Mouse (Mus musculus) forebrain, postnatal 0 days (tissue): Measurements from ENCODE around the gene Vsig2. TPM values are rescaled to one million over a fixed set of nuclear protein-coding genes. Genes with fewer than 3 reads are reported as not detected.

ENCODE experiments used
- ATAC-seq: fragments of 200-750 bp; cut with Nextera tagmentation; 2 replicates; pipeline ENCODE4 v1.8.0; 2017; ENCODE audit warnings: mild to moderate bottlenecking, moderate library complexity
- DNase-seq: peaks from one replicate; pipeline ENCODE4 v3.0.0-alpha.2; 2015
- H3K27ac ChIP-seq: fragments of 300-500 bp; sonication (generic); 2 replicates; pipeline ENCODE4 v1.5.1; 2014; ENCODE audit warnings: low read depth, mild to moderate bottlenecking, antibody characterized with exemption, low read length, moderate library complexity, mixed read lengths
- H3K27me3 ChIP-seq: fragments of 300-500 bp; sonication (generic); 2 replicates; pipeline ENCODE4 v1.6.1; 2014; ENCODE audit warnings: mild to moderate bottlenecking, low read length, mixed read lengths; ENCODE audit not compliant: insufficient read depth
- H3K36me3 ChIP-seq: fragments of 300-500 bp; sonication (generic); 2 replicates; pipeline ENCODE4 v1.6.1; 2014; ENCODE audit warnings: mild to moderate bottlenecking, moderate library complexity; ENCODE audit not compliant: insufficient read depth
- H3K4me1 ChIP-seq: fragments of 300-500 bp; sonication (generic); 2 replicates; pipeline ENCODE4 v1.6.1; 2014; ENCODE audit warnings: antibody characterized with exemption; ENCODE audit not compliant: insufficient read depth
- H3K4me2 ChIP-seq: fragments of 300-500 bp; sonication (generic); 2 replicates; pipeline ENCODE4 v1.6.1; 2014; ENCODE audit warnings: low read depth, mild to moderate bottlenecking, moderate library complexity
- H3K4me3 ChIP-seq: fragments of 300-500 bp; sonication (generic); 2 replicates; pipeline ENCODE4 v1.5.1; 2014; ENCODE audit warnings: low read depth, low read length, mixed read lengths
- H3K9ac ChIP-seq: fragments of 300-500 bp; sonication (generic); 2 replicates; pipeline ENCODE4 v1.6.1; 2014; ENCODE audit warnings: mild to moderate bottlenecking
- H3K9me3 ChIP-seq: fragments of 300-500 bp; sonication (generic); 2 replicates; pipeline ENCODE4 v1.6.1; 2016; ENCODE audit warnings: low read length
- CTCF ChIP-seq: sonication (generic); IDR thresholded peaks from 2 replicates; pipeline ENCODE4 v1.5.1; 2016; ENCODE audit warnings: antibody characterized with exemption, control low read depth, low read depth
- WGBS: fragments of 180-500 bp; shearing (Covaris S2); extraction: QIAGEN DNeasy Blood & Tissue Kit; methylation state at CpG from one replicate; pipeline ENCODE4 v1.1.7; 2014; 5-methylcytosine and 5-hydroxymethylcytosine counted together
- polyA plus RNA-seq: library from polyadenylated mRNA; unstranded; fragments of >200 nt; fragmentation: Nextera tagmentation; extraction: Ambion mirVana; gene quantifications from 2 replicates; pipeline ENCODE4 v1.2.1, GENCODE M21; 2015
- total RNA-seq: library from RNA; depleted of rRNA; stranded (reverse); fragments of >200 nt; gene quantifications from 2 replicates; pipeline ENCODE4 v1.2.3, GENCODE M21; 2014

Vsig2 gene
- total and polyA plus RNA-seq, 2 experiments from 2014 or later: 1.3 to 2.4 TPM

- peaks cover 9% of the 10 kb centered on the region; the same call in 1 of the 2 replicates for H3K27me3 ChIP-seq
- H3K4me1 ChIP-seq: no peaks in the 10 kb centered on the region
- H3K36me3 ChIP-seq: no peaks in the 10 kb centered on the region
- H3K4me2 ChIP-seq: peak overlapping the region; percentile 53
- H3K9ac ChIP-seq: peak overlapping the region; percentile 22; the same call in 1 of the 2 replicates
- peak; percentile 79 for TF ChIP-seq CTCF
- H3K9me3 ChIP-seq: no peaks in the 10 kb centered on the region
- H3K4me3 ChIP-seq: peak overlapping the region; percentile 25
- peak; percentile 70 for ATAC-seq
- no peak overlapping the region for H3K27ac ChIP-seq
- peak; percentile 83 for DNase-seq
- 3% methylated on average over 29 of the region's 29 CpGs for whole genome bisulfite sequencing
These were observed 5.6 kb downstream of the Vsig2 start for GRCm38 (mm10) chr9:37544447-37545165.

GRCm38 (mm10) chr9:37545166-37545610 is 6.1 kb downstream of the Vsig2 start:
- H3K9ac ChIP-seq: 0 out of 2 replicates have a peak overlapping the region, but pooled peaks have one; percentile 22
- H3K4me2 ChIP-seq: peak overlapping the region; percentile 53
- DNase-seq (no peak), ATAC-seq (peak; percentile 46)
- H3K9me3 ChIP-seq: no peaks in the 10 kb centered on the region
- H3K4me3 ChIP-seq: peak overlapping the region; percentile 25
- TF ChIP-seq CTCF: no peak
- H3K27me3 ChIP-seq: peaks cover 9% of the 10 kb centered on the region; the same call in 1 of the 2 replicates
- H3K36me3 ChIP-seq: no peaks in the 10 kb centered on the region
- H3K27ac ChIP-seq: no peak overlapping the region
- 14% methylated on average over 17 of the region's 17 CpGs for WGBS
- H3K4me1 ChIP-seq: no peaks in the 10 kb centered on the region

- H3K27me3 ChIP-seq: peaks cover 14% of the 10 kb centered on the region; the same call in 1 of the 2 replicates
- H3K9me3 ChIP-seq: no peaks in the 10 kb centered on the region
- no peaks in the 10 kb centered on the region for H3K36me3 ChIP-seq
- 28% methylated on average over 27 of the region's 27 CpGs for WGBS
- H3K9ac ChIP-seq: no peak overlapping the region
- no peak for TF ChIP-seq CTCF
- no peaks in the 10 kb centered on the region for H3K4me1 ChIP-seq
- ATAC-seq (no peak), DNase-seq (no peak)
- H3K4me2 ChIP-seq: no peak overlapping the region
- H3K27ac ChIP-seq: no peak overlapping the region
- H3K4me3 ChIP-seq: no peak overlapping the region
These were observed 6.9 kb downstream of the Vsig2 start for GRCm38 (mm10) chr9:37545847-37546452.

- Histone ChIP-seq H3K4me2 (no peak overlapping the region), H3K4me1 (no peaks in the 10 kb centered on the region), H3K9ac (no peak overlapping the region), H3K27me3 (peaks cover 18% of the 10 kb centered on the region), H3K9me3 (no peaks in the 10 kb centered on the region), H3K27ac (no peak overlapping the region), H3K4me3 (no peak overlapping the region), H3K36me3 (no peaks in the 10 kb centered on the region)
- DNase-seq: no peak
- 0 out of 2 replicates have a peak, but pooled peaks have one; percentile 15 for TF ChIP-seq CTCF
- ATAC-seq: no peak
- 75% methylated on average over 1 of the region's 1 CpGs for WGBS
These were observed 7.8 kb downstream of the Vsig2 start for GRCm38 (mm10) chr9:37546889-37547288.

GRCm38 (mm10) chr9:37550435-37550834 is 11.4 kb downstream of the Vsig2 start:
- H3K36me3 ChIP-seq: no peaks in the 10 kb centered on the region
- ATAC-seq (no peak), DNase-seq (no peak)
- H3K9ac ChIP-seq: no peak overlapping the region
- TF ChIP-seq CTCF: no peak
- H3K27ac ChIP-seq: no peak overlapping the region
- H3K4me2 ChIP-seq: peak overlapping the region; percentile 95; the same call in 1 of the 2 replicates
- H3K27me3 ChIP-seq: peaks cover 17% of the 10 kb centered on the region
- peaks cover 10% of the 10 kb centered on the region; the same call in 1 of the 2 replicates for H3K4me1 ChIP-seq
- 56% methylated on average over 1 of the region's 1 CpGs for WGBS
- no peaks in the 10 kb centered on the region for H3K9me3 ChIP-seq
- 0 out of 2 replicates have a peak overlapping the region, but pooled peaks have one; percentile 1 for H3K4me3 ChIP-seq

GRCm38 (mm10) chr9:37551751-37552531 is 12.9 kb downstream of the Vsig2 start:
- Histone ChIP-seq H3K27me3 (peaks cover 9% of the 10 kb centered on the region), H3K36me3 (no peaks in the 10 kb centered on the region), H3K9ac (peak overlapping the region; percentile 58), H3K4me2 (peak overlapping the region; percentile 95), H3K4me1 (peaks cover 10% of the 10 kb centered on the region; the same call in 1 of the 2 replicates), H3K9me3 (no peaks in the 10 kb centered on the region), H3K4me3 (peak overlapping the region; percentile 48), H3K27ac (no peak overlapping the region)
- ATAC-seq (peak; percentile 5; the same call in 1 of the 2 replicates), DNase-seq (no peak)
- no peak for TF ChIP-seq CTCF
- 4% methylated on average over 23 of the region's 23 CpGs for WGBS
